Mouse (Mus musculus) olfactory bulb, adult 2 months (tissue): ENCODE measurements at regions not wholly inside any gene's neighbourhood (a gene's known extent, or its start where the extent isn't known, plus 50 kb on each side); places are given as distances from the start of the nearest gene placed in this dataset.

ENCODE experiments used
- CTCF ChIP-seq: fragments of 200-500 bp; IDR thresholded peaks from 2 replicates; pipeline ENCODE4 v1.5.1; 2012; ENCODE audit warnings: low read depth, mild to moderate bottlenecking, low read length, moderate library complexity; ENCODE audit not compliant: insufficient read depth
- POLR2A ChIP-seq: fragments of 200-500 bp; IDR thresholded peaks from 2 replicates; pipeline ENCODE4 v1.6.1; 2012; ENCODE audit warnings: mild to moderate bottlenecking, low read depth, low read length, moderate library complexity; ENCODE audit not compliant: insufficient read depth

DNA sequence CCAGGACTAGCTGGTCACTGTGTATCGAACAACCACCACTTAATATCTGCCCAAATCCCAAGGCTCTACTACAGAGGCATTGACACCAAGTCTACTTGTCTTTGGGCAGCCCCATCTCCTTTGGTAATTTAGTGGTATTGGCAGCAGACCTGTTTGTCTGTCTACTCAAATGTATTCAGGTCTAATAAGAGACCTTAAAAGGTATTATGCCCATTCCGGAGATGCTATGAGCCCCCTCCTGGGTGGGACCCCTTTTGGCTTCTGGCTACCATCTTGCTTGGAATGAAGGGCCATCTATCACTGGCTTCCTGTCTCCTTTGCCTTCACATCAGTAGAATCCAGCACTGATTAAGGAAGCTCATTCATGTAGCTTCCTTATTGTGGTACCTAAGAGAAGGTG lies 65.7 kb downstream of the Gas1 start:
- TF ChIP-seq CTCF: no peak
- no peak for TF ChIP-seq POLR2A
